Mouse (Mus musculus): ENCODE results near the gene Cntrob.
A peak's percentile ranks its signal among the peaks of the same experiment; 100 is the strongest.

Cntrob gene

DNA sequence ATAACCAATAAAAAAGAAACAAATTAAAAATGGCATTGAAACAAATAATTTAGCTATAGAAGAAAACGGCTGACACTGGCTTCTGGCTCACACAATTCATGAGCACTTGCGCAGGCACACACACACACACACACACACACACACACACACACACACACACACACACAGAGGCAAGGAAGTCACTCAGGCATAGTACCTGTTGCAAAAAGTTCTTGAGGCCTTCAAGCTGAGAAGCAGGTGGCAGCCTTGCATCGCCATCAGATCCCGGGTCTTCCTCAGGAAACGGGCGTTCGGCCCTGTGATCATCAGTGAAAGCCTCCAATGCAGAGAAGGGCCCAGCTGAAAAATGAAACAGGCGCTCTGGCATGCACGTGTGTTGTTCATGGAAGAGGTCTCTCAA, 18.3 kb downstream of the Cntrob start:
- no peak for DNase-seq (ENCODE audit: extremely low read depth, low read depth, low spot score)

DNA sequence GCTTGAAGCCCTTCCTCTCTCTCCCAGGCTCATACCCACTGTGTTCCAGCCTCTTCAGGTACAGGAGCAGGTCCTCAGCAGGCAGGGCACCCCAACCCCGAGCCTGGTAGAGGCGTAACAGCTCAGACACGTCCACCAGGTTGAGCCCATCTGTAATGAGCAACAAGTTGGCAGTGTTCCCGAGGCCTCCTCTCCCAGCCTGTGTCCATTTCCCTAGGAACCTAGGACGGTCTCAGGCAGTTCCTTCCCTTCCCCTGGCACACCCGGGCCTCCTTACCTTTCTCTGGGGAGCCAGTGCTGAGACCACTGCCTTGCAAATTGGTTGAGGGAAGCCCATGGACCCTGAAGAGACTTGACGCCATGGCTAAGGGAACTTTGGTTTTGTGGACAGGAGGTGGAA, 20.8 kb downstream of the Cntrob start:
- no peak for DNase-seq (ENCODE audit: extremely low read depth, low read depth, low spot score)

DNA sequence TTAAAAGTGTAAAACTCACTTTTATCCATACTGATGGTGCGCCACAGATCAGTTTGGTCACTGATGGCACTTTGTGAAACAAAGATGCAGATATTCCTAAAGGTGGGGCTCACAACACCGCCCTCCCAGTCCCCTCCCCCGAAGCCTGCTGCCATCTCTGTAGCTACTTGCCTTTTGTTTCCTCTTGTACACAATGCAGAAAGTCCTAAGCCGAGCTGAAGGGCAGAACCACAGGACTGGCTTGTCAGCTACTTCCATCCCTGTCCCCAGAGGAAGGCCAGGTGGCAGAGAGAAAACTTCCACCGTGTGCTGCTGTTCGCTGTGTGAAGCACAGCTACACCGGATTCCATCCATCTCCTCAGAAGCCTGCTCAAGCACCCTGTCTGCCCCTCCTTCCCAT, 25.3 kb downstream of the Cntrob start:
- DNase-seq (ENCODE audit: extremely low read depth, low read depth, low spot score) = no peak

DNA sequence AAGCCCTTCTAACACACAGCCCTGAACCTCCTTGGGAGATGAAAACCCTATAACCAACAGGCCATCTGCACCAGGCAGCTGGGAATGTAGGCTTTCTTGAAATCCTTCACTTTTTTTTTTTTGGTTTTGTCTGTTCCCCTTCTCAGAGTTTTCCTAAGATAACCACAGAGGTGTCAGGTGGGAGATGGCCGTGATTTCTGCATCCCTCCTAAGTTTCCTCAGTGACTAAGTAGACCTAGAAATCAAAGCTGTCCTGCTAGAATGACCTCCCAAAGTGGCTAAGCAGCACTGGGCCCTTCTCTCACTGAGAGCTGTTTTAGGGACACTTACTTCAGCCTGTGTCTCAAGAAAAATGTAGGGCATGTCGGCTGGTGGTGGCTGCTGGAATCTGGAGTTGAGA, 25.8 kb downstream of the Cntrob start:
- DNase-seq (ENCODE audit: extremely low read depth, low read depth, low spot score) = no peak

DNA sequence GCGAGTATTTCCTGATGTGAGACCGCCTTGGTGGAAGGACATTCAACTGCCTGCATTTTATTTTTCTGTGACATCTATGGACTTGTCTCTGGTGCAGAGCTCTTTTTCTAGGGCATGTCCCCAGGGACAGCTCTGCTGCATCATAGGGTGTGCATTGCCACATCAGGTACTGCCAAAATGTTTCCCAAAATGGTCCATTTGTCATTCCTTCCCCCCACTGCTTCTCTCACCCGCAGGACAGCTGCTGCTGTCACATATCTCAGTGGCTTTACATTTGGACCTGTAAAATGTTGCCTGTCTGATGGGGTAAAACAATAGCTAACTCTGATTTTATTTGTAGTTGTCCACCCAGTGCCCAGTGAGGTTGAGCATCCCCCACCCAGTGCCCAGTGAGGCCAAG, 28.3 kb downstream of the Cntrob start:
- no peak for DNase-seq (ENCODE audit: extremely low read depth, low read depth, low spot score)

DNA sequence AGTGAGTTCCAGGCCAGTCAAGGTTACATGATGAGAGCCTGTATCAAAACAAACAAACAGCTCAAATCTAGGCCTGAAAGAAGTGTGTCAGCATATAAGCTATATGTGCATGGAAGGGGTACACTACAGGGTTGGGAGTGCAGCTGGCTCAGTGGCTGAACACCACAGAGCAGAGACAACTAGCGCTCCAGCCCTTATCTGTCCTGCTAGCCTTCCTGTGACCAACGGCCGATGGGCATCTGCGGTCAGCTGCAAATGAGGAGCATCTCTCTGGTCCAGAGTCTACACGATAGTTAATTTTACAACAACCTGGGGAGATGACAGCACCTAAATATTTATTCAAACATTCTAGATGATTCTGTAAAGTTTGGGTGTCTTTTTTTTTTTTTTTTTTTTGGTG, 32.5 kb downstream of the Cntrob start:
- no peak for DNase-seq (ENCODE audit: extremely low read depth, low read depth, low spot score)

DNA sequence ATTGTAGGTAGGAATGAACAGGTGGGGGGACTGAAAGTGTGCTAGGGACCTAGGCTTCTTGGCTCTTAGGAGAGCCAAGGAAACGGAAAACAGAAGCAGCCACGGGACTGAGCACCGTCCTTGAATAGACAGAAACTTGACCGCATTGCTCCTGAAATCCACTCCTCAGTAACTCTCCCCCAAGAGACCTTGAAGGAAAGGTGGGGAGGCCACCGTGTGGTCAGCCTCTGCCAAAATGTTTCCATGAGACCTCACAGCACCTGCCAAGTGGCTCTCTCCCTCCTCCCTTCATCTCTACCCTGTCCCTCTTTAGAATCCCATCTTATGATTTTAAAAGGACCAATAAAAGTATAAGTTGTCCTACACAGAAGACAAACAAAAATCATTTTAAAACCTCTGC, 46.3 kb downstream of the Cntrob start:
- no peak for DNase-seq (ENCODE audit: extremely low read depth, low read depth, low spot score)

DNA sequence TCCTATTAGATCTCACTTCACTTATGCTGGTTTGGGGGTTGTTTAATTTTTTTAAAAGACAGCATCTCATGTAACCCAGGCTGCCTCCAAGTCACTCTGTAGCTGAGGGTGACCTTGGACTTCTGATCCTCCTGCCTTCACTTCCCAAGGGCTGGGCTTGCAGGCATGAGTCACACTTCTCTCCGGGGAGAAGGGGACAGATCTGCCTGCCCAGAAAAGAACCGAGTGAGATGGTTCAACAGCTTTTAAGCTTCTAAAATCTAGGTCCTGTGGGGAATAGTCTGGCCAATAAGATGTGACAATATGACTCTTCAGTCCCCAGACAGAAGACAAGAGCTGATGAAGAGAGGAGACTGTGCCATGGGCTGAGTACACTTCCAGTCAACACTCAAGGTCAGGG, 47.5 kb downstream of the Cntrob start:
- no peak for DNase-seq (ENCODE audit: extremely low read depth, low read depth, low spot score)

DNA sequence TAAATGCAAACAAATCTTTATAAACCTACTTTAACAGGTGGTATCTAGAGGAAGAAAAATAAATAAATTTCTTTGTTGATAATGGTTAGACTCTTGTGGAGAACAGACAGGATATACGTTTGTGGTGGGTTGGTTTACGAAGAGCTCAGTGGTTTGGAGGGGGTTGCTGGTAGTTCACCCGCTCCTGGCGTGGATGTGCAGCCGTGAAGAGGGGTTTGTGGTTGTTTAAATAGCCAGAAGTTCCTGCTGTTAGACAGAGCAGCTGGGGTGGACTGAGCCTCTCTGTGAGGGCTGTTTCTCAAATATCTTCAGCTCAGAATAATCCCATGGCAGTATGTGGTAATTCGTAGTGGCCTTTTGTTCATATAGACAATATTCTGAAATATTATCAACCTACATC, 47.9 kb downstream of the Cntrob start:
- DNase-seq (ENCODE audit: extremely low read depth, low read depth, low spot score) = no peak

DNA sequence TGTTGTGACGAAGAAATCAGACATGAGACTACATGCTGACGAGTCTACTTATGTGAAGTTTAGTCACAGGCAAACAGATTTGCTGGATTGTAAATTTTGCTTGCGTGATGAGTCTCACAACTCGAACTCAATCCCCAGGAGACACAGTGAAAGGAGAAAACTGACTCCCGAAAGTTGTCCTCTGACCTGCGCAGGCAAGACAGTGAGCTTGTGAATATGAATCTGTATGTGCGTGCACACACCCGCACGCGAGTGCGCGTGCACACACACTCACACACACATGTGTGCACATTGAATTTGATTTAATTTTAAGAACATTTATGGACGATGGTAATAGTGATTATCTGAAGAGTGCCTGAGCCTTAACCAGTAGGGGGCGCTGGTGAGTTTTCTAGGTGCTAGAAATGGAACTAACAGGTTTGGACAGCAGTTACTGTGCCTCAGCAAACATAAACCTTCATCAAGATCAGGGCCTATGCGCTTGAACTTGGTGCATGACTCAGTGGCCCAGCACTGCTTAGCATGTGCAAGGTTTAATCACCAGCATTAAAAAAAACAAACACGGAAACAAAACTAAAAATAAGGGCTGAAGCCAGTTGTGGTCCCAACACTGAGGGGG, 51.3 kb downstream of the Cntrob start:
- peak; percentile 18 for DNase-seq (ENCODE audit: extremely low read depth, low read depth, low spot score)

DNA sequence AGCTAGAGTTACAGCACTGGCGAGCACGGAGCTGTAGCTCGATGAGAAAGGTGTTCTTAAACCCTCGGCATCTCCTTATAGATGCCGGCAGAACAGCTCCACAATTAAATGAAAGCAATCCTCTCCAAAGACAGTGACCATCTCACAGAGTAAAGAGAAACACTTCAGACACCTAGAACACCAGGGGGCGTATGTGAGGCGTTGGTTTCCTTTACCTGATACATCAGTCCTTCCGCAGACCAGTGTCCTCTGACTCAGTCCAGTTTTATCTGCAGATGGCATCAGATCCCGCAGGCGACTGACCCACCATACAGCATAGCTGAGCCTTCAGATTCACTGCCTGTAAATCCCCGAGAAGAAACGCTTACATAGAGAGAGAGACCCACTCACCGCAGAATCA, 54.0 kb downstream of the Cntrob start:
- DNase-seq (ENCODE audit: extremely low read depth, low read depth, low spot score) = no peak

DNA sequence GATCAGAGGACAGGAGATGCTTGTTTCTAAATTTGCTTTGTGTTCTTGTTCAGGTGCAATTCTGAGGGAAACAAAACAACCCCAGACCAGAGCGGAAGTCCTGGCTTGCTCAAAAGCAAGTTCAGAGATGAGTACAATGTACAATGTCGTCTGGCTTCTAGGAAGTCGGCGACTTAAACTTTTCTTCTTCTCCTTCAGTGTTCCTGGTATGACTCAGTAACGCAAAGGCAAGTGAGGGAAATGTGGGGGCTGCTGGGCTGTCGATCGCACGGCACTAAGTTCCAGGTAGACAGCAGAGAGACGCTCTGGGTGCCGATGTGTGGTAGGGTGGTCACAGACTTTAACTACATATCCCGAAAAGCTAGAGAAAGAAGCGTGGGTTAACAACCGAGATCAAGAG, 55.5 kb downstream of the Cntrob start:
- DNase-seq (ENCODE audit: extremely low read depth, low read depth, low spot score) = no peak

DNA sequence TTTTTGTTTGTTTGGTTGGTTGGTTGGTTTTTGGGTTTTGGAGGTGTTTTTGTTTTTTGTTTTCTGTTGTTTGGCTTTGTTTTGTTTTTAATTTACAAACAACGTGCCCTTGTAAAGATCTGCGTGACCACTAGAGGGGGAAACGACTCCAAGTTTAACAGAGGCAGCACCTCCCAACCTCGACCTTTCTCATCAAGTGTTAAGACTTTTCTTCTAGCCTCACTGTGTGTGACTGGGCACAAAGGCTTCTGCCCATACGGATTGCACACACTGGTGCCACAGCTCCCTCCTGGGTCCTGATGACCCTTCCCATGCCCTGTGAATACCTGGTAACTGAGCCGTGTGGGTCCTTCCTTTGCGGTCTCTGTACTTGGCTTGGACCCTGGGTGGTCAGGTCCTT, 56.2 kb downstream of the Cntrob start:
- DNase-seq (ENCODE audit: extremely low read depth, low read depth, low spot score) = no peak

DNA sequence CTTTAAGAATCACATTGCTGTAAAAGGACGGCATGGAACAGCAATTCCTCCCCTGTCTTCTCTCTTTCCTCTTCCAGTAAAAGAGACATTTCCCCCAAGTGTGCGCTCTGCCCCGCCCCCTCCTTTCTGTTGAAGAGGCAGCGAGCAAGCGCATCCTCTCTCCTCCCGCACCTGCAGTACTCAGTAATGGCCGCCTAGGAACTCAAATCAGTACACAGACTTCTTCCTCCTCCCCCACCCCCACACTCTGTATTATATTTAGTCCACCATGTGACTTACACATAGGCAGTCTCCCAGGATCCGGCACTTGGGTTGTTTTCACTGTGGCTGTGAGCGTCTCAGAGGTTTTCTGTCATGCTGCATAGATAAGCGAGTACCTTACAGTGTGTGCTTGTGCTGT, 57.3 kb downstream of the Cntrob start:
- DNase-seq (ENCODE audit: extremely low read depth, low read depth, low spot score) = no peak

DNA sequence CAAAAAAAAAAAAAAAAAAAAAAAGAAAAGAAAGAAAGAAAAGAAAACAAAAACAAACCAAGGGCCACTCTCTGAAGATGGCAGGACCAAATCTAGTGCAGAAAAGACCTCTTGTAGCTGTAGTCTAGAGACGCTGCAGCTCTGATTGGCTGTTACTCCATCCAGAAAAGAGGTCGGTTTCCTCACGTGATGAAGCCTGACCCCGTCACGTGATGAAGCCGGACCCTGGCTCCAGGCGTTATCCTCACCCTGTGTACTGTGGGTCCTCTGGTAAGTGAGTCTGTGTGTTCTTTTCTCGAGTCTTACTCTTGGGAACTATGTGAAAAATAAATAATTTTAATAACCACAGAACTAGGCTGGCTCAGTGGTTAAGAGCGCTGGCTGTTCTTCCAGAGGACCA, 58.2 kb downstream of the Cntrob start:
- DNase-seq (ENCODE audit: extremely low read depth, low read depth, low spot score) = no peak

DNA sequence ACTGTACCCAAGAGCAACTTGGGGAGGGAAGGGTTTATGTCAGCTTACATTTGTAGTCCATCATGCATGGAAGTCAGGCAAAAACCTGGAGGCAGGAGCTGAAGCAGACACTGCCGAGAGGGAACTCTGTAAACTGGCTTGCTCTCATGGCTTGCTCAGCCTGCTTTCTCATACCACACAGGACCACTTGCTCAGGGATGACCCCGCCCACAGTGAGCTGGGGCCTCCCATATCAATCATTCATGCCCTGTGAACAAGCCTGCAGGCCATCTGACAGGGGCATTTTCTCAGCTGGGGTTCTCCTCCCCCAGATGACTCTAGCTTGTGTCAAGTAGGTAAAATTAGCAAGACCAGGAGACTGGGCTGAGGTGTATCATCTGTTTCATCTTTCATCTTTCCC, 59.3 kb downstream of the Cntrob start:
- no peak for DNase-seq (ENCODE audit: extremely low read depth, low read depth, low spot score)

DNA sequence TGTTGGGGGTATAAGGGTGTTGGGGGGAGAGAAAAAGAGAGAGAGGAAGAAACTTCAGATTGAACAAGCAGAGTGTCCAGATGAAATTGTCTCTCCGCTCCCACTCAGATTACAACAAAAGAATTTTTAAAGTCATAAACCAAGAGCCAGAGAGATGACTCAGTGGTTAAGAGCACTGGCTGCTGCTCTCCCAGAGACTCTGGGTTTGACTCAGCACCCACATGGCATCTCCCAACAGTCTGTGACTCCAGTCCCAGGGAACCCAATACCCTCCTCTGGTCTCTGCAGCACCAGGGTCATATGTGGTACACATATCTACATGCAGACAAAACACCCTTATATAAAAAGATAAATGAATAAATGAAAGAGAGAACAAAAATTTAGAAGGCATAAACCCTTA, 63.5 kb downstream of the Cntrob start:
- no peak for DNase-seq (ENCODE audit: extremely low read depth, low read depth, low spot score)

DNA sequence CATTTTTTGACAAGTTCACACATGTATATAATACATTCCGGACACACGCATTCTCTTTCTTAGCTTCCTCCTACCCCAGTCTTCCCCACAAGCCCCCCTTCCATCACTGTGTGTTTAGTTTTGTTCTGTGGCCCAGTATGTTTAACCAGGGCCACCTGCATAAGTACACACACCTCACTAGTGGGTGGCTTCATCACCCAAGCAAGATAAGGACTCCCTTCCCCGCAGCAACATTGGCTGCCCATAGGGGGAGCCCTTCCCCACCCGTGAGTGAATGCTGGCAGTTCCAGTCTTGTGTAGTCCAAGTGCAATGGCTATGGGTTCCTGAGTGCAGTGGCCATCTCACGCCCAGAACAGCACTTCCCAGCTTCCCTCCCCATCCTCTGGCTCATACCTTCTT, 65.3 kb downstream of the Cntrob start:
- DNase-seq (ENCODE audit: extremely low read depth, low read depth, low spot score) = no peak

DNA sequence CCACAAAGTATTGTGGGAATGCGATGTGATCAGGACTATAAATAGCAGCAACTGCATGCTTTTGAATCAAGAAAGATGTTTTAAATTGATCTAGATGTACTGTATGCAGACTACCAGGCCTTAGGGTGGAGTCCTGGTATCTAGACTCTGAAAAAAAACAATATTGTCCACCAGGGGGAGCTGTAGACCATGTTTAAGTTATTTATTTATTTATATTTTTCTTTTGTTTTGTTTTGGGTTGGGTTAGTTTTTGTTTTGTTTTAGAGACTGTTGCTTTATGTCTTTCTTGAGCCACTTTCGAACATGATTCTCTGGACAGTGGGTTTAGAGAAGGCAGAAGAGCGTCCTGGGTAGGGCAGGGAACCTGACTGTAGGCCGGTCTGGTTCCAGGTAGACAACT, 65.8 kb downstream of the Cntrob start:
- no peak for DNase-seq (ENCODE audit: extremely low read depth, low read depth, low spot score)

DNA sequence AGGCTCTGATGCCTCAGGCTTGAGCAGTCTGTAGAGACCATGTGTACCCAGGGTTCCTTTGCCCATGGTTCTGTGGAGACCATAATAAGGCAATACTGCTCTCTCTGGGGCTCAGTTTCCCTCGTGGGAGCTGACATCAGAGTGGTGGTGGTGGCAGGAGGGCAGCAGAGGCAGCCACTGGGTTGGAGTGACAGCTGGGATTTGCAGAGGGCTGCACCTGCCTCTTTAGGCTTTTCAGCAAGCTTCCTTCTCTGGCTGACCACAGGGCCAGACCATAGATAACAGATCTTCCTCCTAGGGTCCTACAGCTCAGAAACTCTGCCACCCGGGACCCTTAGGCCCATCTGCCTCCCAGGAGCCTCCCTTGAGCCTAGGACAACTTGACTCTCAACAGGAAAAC, 66.5 kb downstream of the Cntrob start:
- no peak for DNase-seq (ENCODE audit: extremely low read depth, low read depth, low spot score)

DNA sequence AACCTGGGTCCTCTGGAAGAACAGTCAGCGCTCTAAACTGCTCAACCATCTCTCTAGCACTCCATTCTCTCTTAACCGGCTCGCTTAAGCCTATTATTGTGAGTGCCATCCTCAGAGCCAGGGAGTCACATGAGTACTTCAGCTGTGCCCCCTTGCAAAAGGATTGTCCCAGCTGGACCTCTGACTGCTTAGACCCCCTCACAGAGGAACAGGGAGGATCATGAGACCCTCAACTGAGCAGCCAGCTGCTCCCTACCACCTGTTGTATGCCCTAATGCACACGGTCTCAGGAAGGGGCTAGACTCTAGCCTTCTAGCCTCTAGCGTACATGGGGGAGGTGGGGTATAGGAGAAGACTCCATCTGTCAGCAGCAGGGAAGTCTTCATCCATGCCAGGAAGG, 68.8 kb downstream of the Cntrob start:
- no peak for DNase-seq (ENCODE audit: extremely low read depth, low read depth, low spot score)

DNA sequence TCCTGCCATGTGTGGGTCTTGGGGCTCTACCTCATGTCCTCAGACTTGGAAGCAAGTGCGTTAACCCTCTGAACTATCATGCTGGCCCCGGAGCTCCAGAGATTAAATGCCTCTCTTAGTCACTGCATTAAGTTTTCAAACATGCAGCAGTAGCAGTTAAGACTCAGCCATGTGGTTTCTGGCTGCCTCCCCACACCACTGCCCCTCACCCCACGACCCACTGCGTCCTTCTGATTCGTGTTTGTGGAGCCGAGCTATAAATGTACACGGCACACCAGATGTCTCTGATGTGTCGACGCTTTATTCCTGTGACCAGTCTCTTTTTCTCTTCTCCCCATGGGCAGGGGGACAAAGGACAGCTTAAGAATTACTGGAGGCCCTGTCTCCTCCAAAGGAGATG, 70.4 kb downstream of the Cntrob start:
- DNase-seq (ENCODE audit: extremely low read depth, low read depth, low spot score) = no peak

DNA sequence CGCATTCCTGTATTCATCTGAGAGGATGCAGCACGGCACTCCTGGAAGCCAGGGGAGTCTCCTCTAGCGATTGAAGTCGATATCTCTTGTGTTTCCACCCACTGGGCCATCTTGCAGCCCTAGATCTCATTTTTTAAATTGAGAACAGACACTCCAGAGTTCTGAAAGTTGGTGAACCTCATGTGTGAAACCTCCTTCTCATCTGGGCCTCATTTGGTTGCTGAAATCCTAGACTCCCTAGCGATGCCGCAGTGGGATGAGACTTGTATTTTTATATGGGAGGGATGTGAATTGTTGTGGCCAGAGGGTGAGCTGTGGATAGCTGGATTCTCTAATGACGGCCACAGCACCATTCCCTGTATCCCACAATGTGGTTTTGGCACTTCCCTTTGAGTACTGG, 71.6 kb downstream of the Cntrob start:
- no peak for DNase-seq (ENCODE audit: extremely low read depth, low read depth, low spot score)
